Mouse (Mus musculus) kidney, embryonic 15.5 days (tissue): ENCODE measurements around the gene Nrp2. TPM values are rescaled to one million over a fixed set of nuclear protein-coding genes. Genes with fewer than 3 reads are reported as not detected.
A peak's percentile ranks its signal among the peaks of the same experiment; 100 is the strongest.

Experiments
- ATAC-seq: fragments of 200-750 bp; cut with Nextera tagmentation; replicated peaks from 2 replicates; pipeline ENCODE4 v1.8.0; 2017; ENCODE audit warnings: moderate TSS enrichment; ENCODE audit not compliant: low FRiP score
- H3K27ac ChIP-seq: fragments of 300-500 bp; sonication (generic); 2 replicates; pipeline ENCODE4 v1.5.1; 2015; ENCODE audit warnings: mild to moderate bottlenecking, inconsistent platforms
- H3K27me3 ChIP-seq: fragments of 300-500 bp; sonication (generic); 2 replicates; pipeline ENCODE4 v1.6.1; 2015; ENCODE audit warnings: inconsistent platforms
- H3K36me3 ChIP-seq: fragments of 300-500 bp; sonication (generic); 2 replicates; pipeline ENCODE4 v1.6.1; 2015; ENCODE audit warnings: inconsistent platforms
- H3K4me1 ChIP-seq: fragments of 300-500 bp; sonication (generic); 2 replicates; pipeline ENCODE4 v1.6.1; 2015; ENCODE audit warnings: inconsistent platforms
- H3K4me2 ChIP-seq: fragments of 300-500 bp; sonication (generic); 2 replicates; pipeline ENCODE4 v1.6.1; 2015; ENCODE audit warnings: moderate library complexity, mild to moderate bottlenecking, inconsistent platforms
- H3K4me3 ChIP-seq: fragments of 300-500 bp; sonication (generic); replicated peaks from 2 replicates; pipeline ENCODE4 v1.5.1; 2015; ENCODE audit warnings: mild to moderate bottlenecking, inconsistent platforms
- H3K9ac ChIP-seq: fragments of 300-500 bp; sonication (generic); 2 replicates; pipeline ENCODE4 v1.6.1; 2015; ENCODE audit warnings: mild to moderate bottlenecking, inconsistent platforms
- H3K9me3 ChIP-seq: fragments of 300-500 bp; sonication (generic); replicated peaks from 2 replicates; pipeline ENCODE4 v1.6.1; 2016; ENCODE audit warnings: inconsistent platforms
- WGBS: fragments of 180-500 bp; shearing (Covaris S2); methylation state at CpG from one replicate; pipeline ENCODE4 v1.1.7; 2015; ENCODE audit warnings: mixed read lengths; 5-methylcytosine and 5-hydroxymethylcytosine counted together
- polyA plus RNA-seq: library from polyadenylated mRNA; unstranded; fragments of >200 nt; fragmentation: Nextera tagmentation; extraction: Ambion mirVana; gene quantifications from 2 replicates; pipeline ENCODE4 v1.2.1, GENCODE M21; 2015

The Nrp2 gene
- polyA plus RNA-seq, 1 experiment from 2014 or later, result 11.7 TPM

DNA sequence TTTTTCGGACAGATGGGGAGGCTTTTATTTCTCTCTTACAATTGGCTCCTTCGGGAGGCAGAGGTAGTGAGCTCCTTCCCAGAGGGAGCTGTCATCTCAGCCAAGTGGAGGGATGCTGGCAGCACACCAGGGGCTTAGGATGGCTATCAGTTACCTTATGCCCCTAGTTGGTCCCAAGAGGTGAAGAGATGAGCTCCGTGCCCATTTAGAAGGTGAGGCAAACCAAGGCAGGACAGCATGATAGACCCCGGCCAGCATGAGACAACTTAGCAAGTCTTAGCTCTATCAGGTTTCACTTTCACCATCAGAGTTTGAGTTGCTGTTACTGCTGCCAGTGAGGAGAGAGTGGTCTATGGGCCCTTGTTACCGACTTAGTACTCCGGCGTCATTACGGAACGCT is 25.8 kb downstream of the Nrp2 start:
- H3K36me3 ChIP-seq, result no peaks in the 10 kb centered on the region
- no peaks in the 10 kb centered on the region for H3K27me3 ChIP-seq
- 54% methylated on average over 9 of the region's 9 CpGs for WGBS
- ATAC-seq, result no peak
- H3K27ac ChIP-seq, result peak overlapping the region; percentile 69
- no peaks in the 10 kb centered on the region for H3K9me3 ChIP-seq
- H3K4me2 ChIP-seq, result 0 out of 2 replicates have a peak overlapping the region, but pooled peaks have one; percentile 11
- no peak overlapping the region for H3K4me3 ChIP-seq
- H3K9ac ChIP-seq, result no peak overlapping the region
- peaks cover 63% of the 10 kb centered on the region for H3K4me1 ChIP-seq

DNA sequence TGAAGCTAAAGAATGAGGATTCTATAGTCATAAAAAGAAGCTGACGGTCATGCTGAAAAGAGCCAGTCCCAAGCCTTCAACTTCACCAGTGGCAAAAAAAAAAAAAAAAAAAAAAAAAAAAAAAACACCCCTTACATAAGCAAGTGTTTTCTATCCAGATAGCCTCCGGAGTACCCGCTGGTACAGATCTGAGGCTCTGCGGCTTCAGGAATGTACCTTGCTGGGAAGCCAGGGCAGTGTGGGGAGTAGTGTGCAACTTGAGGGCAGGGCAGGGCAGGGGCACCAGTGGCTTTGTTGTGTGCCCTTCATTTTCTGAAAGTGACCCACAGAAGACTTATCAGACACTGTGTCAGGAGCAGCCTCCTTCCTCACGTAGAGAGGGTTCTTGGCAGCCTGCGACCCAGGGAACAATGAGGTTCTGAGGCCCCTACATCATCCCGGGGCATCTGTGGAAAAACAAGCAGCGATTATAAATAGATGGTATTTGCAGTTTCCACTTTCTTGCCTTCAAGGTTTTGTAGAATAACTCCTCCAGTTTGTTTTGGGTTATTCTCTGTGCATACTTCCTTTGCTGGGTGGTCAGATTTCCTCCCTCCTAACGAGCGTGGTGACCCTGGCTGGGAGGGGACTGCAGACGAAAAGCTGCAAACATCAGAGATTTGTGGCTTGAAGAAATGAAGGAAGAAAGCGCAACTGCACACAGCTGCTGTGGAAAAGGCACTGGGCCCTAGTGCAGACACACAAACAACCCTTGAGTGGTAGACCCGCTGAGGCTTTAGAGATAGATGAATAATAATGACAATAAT is 26.5 kb downstream of the Nrp2 start:
- H3K9me3 ChIP-seq, result no peaks in the 10 kb centered on the region
- H3K4me3 ChIP-seq, result no peak overlapping the region
- no peaks in the 10 kb centered on the region for H3K27me3 ChIP-seq
- H3K4me1 ChIP-seq, result peaks cover 63% of the 10 kb centered on the region
- peak overlapping the region; percentile 3; the same call in 1 of the 2 replicates for H3K4me2 ChIP-seq
- WGBS, result 19% methylated on average over 13 of the region's 13 CpGs
- ATAC-seq, result peak; percentile 19
- no peak overlapping the region for H3K9ac ChIP-seq
- peak overlapping the region; percentile 69 for H3K27ac ChIP-seq
- no peaks in the 10 kb centered on the region for H3K36me3 ChIP-seq

DNA sequence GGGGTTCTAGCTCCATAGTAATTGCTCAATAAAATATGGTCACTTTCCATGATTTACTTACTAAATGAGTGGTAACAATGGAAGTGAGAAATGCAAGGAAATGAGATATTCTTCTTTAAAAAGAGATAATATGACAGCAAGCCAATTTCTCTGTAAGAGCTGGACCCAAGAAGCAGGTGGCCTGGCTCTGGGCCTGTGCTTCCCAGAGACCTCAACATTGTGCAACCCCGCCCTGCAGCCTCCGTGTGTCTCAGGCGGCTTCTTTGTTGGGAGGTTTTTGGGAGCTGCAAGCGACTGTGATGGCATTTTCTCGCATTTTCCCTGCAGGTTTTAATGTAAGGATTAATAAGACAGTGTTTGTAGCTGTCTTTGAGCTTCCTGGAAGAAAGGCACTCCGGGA is 29.0 kb downstream of the Nrp2 start:
- Histone ChIP-seq H3K27me3 (no peaks in the 10 kb centered on the region), H3K27ac (no peak overlapping the region), H3K9me3 (no peaks in the 10 kb centered on the region), H3K4me3 (no peak overlapping the region), H3K36me3 (no peaks in the 10 kb centered on the region), H3K9ac (no peak overlapping the region), H3K4me1 (peaks cover 52% of the 10 kb centered on the region), H3K4me2 (no peak overlapping the region)
- no peak for ATAC-seq
- WGBS, result 86% methylated on average over 6 of the region's 6 CpGs

DNA sequence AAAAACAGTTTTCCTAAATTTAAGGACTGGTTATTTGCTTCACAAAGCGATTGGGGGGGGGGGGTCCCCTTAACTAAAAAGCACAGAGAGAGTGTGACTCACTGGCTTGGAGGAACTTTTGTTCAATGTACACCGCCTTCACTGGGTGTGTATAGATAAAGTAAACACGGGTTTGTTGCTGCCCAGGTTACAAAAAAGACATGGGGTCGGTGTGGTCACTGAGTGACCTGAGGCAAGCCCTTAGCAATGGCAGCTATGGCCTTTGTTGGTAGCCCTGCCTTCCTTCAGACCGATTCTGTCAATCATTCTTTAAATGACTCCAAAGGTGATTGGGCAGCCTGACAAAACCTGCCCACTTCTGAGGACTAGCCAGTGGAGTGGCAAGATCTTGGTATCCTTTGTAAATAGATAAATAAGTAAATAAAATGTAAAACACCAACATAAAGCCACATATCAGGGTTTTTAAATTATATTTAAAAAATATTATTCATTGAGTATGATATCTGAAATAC is 31.4 kb downstream of the Nrp2 start:
- H3K4me3 ChIP-seq, result no peak overlapping the region
- H3K27ac ChIP-seq, result no peak overlapping the region
- no peaks in the 10 kb centered on the region for H3K36me3 ChIP-seq
- H3K4me1 ChIP-seq, result peaks cover 29% of the 10 kb centered on the region
- H3K9me3 ChIP-seq, result no peaks in the 10 kb centered on the region
- 79% methylated on average over 5 of the region's 5 CpGs for WGBS
- ATAC-seq, result no peak
- no peaks in the 10 kb centered on the region for H3K27me3 ChIP-seq
- H3K9ac ChIP-seq, result no peak overlapping the region
- H3K4me2 ChIP-seq, result no peak overlapping the region

DNA sequence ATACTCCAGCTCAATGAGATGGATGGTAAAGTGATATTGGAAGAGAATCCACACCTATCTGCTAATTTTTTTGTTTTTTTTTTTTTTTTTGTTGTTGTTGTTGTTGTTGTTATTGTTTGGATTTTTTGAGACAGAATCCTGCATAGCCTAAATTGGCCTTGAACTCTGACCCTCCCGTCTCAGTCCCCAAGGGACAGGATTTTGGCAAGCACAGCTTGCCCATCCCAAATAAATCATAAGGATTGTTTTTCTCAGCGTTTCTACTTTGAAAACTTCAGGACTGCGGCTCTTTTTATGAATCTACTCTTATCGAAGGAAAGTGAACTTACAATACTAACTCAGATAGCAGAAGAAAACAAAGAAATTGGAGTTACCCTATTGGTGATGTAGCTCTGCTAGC is 31.9 kb downstream of the Nrp2 start:
- Histone ChIP-seq H3K4me1 (peaks cover 23% of the 10 kb centered on the region), H3K27ac (no peak overlapping the region), H3K27me3 (no peaks in the 10 kb centered on the region), H3K4me2 (no peak overlapping the region), H3K4me3 (no peak overlapping the region), H3K9ac (no peak overlapping the region), H3K36me3 (no peaks in the 10 kb centered on the region), H3K9me3 (no peaks in the 10 kb centered on the region)
- WGBS, result 57% methylated on average over 4 of the region's 4 CpGs
- ATAC-seq, result no peak

DNA sequence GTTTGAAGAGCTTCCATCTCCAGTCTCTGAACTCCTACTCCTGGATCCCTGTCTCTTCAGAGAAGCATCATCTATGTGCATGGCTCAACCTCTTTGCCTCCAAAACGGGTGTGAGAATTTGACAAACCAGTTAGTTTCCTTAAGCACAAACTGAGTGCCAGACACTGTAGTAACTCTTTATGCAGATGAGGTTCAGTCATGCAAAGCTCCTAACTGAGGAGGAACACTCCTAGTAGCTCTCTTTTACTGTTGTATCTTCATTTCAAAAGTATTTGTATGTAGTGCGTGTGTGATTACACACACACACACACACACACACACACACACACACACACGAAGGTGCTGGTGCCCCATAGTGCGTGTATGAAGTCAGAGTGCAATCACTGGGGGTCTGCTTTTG is 32.8 kb downstream of the Nrp2 start:
- Histone ChIP-seq H3K4me3 (no peak overlapping the region), H3K4me2 (no peak overlapping the region), H3K4me1 (peaks cover 22% of the 10 kb centered on the region), H3K9me3 (no peaks in the 10 kb centered on the region), H3K27me3 (no peaks in the 10 kb centered on the region), H3K9ac (no peak overlapping the region), H3K36me3 (no peaks in the 10 kb centered on the region), H3K27ac (no peak overlapping the region)
- no peak for ATAC-seq
- 76% methylated on average over 4 of the region's 4 CpGs for WGBS

DNA sequence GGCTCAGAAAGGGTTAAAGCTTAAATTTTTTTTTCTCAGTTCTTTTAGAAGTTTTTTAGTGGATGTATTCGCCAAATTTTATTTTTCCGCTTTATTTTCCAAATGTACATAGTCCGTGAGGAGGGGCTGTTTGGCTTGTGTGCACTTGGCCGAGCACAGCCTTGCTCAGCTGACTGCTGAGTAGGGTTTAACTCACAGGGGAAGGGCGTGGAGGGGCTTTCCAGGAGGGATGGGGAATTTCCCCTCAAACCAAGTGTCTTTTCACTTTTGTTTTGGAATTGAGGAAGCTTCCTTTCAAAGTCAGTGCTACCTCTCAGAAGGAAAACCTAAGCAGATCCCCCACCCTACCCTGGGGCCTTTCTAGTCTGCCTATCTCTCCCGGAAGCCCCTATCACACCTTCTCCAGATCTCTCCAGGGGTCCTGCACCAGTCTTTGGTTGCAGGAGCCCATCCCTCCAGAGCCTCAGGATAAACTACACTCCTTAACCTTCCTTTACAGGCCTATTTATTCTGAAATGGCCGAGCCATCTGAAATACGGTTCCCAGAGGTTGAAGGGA is 33.4 kb downstream of the Nrp2 start:
- 47% methylated on average over 8 of the region's 8 CpGs for WGBS
- no peak overlapping the region for H3K27ac ChIP-seq
- H3K9ac ChIP-seq, result no peak overlapping the region
- H3K4me1 ChIP-seq, result peaks cover 22% of the 10 kb centered on the region
- H3K4me3 ChIP-seq, result no peak overlapping the region
- no peaks in the 10 kb centered on the region for H3K27me3 ChIP-seq
- H3K36me3 ChIP-seq, result no peaks in the 10 kb centered on the region
- H3K4me2 ChIP-seq, result no peak overlapping the region
- no peak for ATAC-seq
- H3K9me3 ChIP-seq, result no peaks in the 10 kb centered on the region

DNA sequence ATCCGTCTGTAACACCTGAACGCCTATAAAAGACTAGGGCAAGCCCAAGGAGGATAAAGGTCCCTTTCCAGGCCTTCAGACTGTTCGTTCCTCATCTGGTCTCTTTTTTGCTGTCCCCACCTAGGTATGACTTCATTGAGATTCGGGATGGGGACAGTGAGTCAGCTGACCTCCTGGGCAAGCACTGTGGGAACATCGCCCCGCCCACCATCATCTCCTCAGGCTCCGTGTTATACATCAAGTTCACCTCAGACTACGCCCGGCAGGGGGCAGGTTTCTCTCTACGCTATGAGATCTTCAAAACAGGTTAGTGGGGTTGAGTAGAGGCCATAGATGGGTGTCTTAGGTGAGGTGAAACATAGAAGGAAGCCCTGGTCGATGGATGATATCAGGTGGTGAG is 35.1 kb downstream of the Nrp2 start:
- no peak for ATAC-seq
- Histone ChIP-seq H3K4me2 (no peak overlapping the region), H3K27me3 (no peaks in the 10 kb centered on the region), H3K9ac (no peak overlapping the region), H3K27ac (no peak overlapping the region), H3K9me3 (no peaks in the 10 kb centered on the region), H3K4me3 (no peak overlapping the region), H3K36me3 (no peaks in the 10 kb centered on the region), H3K4me1 (peaks cover 31% of the 10 kb centered on the region)
- 87% methylated on average over 11 of the region's 11 CpGs for WGBS

DNA sequence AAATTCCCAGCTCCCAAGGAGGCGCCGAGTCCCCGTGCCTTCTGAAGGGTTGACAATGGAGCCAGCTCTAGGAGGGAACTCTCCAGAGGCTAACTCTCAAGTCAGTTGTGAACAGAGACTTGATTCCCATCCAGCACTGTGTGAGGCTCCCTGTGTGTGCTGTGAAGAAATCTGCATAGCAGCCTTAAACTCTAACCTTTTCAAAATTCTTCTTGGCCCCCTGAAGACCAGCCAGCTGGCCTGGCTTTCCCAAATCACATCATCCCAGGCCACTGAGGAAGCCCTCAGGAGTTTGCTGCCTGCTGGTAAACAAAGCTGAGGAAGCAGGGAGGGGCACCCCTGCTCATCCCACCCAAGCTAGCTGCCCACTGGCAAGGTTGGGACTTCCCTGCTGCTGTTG is 39.0 kb downstream of the Nrp2 start:
- 33% methylated on average over 3 of the region's 3 CpGs for WGBS
- no peaks in the 10 kb centered on the region for H3K36me3 ChIP-seq

DNA sequence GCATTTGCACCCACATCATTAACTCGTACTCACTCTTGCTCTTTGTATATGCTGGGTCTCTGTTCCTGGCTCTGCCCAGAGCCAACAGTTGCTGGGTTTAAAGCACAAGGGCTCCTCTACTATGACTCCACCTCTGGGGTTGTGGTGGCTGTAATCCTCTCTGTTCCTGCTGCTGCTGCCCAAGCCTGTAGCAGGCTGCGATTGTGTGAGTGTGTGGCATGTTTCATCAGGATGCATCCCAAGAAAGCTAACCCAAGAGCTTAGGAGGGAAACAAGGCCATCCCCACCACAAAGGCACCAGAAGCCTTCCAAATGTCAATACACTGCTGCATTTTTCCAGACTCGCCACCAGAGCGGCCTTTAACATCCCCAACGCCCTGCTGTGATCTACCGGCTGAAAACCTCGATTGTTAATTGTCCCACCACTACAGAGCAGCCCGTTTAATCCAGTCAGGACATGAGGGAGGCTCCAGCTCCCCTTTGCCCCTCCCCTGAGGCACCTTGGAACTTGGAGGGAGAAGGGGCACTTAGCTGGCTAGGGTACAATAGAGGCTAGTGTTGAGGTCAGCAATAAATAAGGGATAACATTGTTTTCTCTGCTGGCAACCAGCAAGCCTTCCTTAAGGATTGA is 40.1 kb downstream of the Nrp2 start:
- H3K4me2 ChIP-seq, result no peak overlapping the region
- no peak overlapping the region for H3K4me3 ChIP-seq
- peak overlapping the region; percentile 23; the same call in 1 of the 2 replicates for H3K27ac ChIP-seq
- H3K9ac ChIP-seq, result no peak overlapping the region
- no peaks in the 10 kb centered on the region for H3K36me3 ChIP-seq
- H3K4me1 ChIP-seq, result peaks cover 22% of the 10 kb centered on the region
- H3K27me3 ChIP-seq, result peaks cover 8% of the 10 kb centered on the region; the same call in 1 of the 2 replicates
- no peaks in the 10 kb centered on the region for H3K9me3 ChIP-seq
- 29% methylated on average over 8 of the region's 8 CpGs for WGBS
- peak; percentile 60 for ATAC-seq

More for the DNA sequence above, 39.0 kb downstream of the Nrp2 start:
- Histone ChIP-seq H3K27me3 (peaks cover 3% of the 10 kb centered on the region; the same call in 1 of the 2 replicates), H3K9ac (no peak overlapping the region), H3K9me3 (no peaks in the 10 kb centered on the region), H3K4me3 (no peak overlapping the region), H3K4me1 (peaks cover 16% of the 10 kb centered on the region), H3K27ac (no peak overlapping the region), H3K4me2 (no peak overlapping the region)
- ATAC-seq, result no peak

DNA sequence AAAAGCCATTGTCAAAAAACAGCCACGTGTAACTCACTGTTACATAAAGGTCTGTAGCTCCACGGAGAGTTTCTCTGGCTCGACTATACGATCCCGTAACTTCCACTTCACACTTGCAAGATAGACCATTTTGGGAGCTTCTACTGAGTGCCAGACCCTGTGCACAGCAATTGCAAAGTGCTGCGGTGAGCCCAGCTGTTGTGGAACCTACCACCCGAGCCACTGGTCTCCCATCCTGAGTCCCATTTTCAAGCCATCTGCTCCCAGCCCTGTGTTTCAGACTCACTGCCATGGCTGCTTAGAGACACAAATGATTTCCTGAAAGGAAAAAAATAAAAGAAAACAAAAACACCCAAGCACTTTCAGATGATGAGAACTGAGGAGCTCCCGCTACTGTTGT is 42.8 kb downstream of the Nrp2 start:
- no peak overlapping the region for H3K27ac ChIP-seq
- H3K4me2 ChIP-seq, result no peak overlapping the region
- no peaks in the 10 kb centered on the region for H3K9me3 ChIP-seq
- 91% methylated on average over 8 of the region's 8 CpGs for WGBS
- no peak overlapping the region for H3K9ac ChIP-seq
- H3K27me3 ChIP-seq, result peaks cover 18% of the 10 kb centered on the region; the same call in 1 of the 2 replicates
- no peaks in the 10 kb centered on the region for H3K36me3 ChIP-seq
- no peak for ATAC-seq
- peaks cover 28% of the 10 kb centered on the region for H3K4me1 ChIP-seq
- no peak overlapping the region for H3K4me3 ChIP-seq
